Mouse (Mus musculus) kidney, postnatal 0 days (tissue): ENCODE data around the gene Taar7d. TPM values are rescaled to one million over a fixed set of nuclear protein-coding genes. Genes with fewer than 3 reads are reported as not detected.

Experiments
- ATAC-seq: fragments of 200-750 bp; cut with Nextera tagmentation; replicated peaks from 2 replicates; pipeline ENCODE4 v1.8.0; 2017; ENCODE audit warnings: low read depth, moderate number of reproducible peaks, moderate TSS enrichment, moderate library complexity; ENCODE audit not compliant: low FRiP score
- DNase-seq: peaks from one replicate; pipeline ENCODE4 v3.0.0-alpha.2; 2016; ENCODE audit warnings: low spot score
- H3K27ac ChIP-seq: fragments of 300-500 bp; sonication (generic); 2 replicates; pipeline ENCODE4 v1.5.1; 2014; ENCODE audit warnings: mild to moderate bottlenecking
- H3K27me3 ChIP-seq: fragments of 300-500 bp; sonication (generic); 2 replicates; pipeline ENCODE4 v1.6.1; 2014; ENCODE audit warnings: low read length, mixed read lengths; ENCODE audit not compliant: insufficient read depth
- H3K36me3 ChIP-seq: fragments of 300-500 bp; sonication (generic); 2 replicates; pipeline ENCODE4 v1.6.1; 2014; ENCODE audit warnings: low read length, mixed read lengths; ENCODE audit not compliant: insufficient read depth
- H3K4me1 ChIP-seq: fragments of 300-500 bp; sonication (generic); replicated peaks from 2 replicates; pipeline ENCODE4 v1.6.1; 2014; ENCODE audit warnings: antibody characterized with exemption, low read length, mixed read lengths; ENCODE audit not compliant: insufficient read depth
- H3K4me2 ChIP-seq: fragments of 300-500 bp; sonication (generic); 2 replicates; pipeline ENCODE4 v1.6.1; 2014; ENCODE audit warnings: mild to moderate bottlenecking, low read length, moderate library complexity, mixed read lengths
- H3K4me3 ChIP-seq: fragments of 300-500 bp; sonication (generic); replicated peaks from 2 replicates; pipeline ENCODE4 v1.5.1; 2014; ENCODE audit warnings: low read depth, low read length
- H3K9ac ChIP-seq: fragments of 300-500 bp; sonication (generic); 2 replicates; pipeline ENCODE4 v1.6.1; 2014; ENCODE audit warnings: low read depth, low read length
- H3K9me3 ChIP-seq: fragments of 300-500 bp; sonication (generic); replicated peaks from 2 replicates; pipeline ENCODE4 v1.6.1; 2016; ENCODE audit warnings: low read length, inconsistent platforms, mixed read lengths
- CTCF ChIP-seq: IDR thresholded peaks from 2 replicates; pipeline ENCODE4 v1.5.1; 2016; ENCODE audit warnings: antibody characterized with exemption, low read depth, mild to moderate bottlenecking, moderate library complexity
- WGBS: fragments of 180-500 bp; shearing (Covaris S2); extraction: QIAGEN DNeasy Blood & Tissue Kit; methylation state at CpG from one replicate; pipeline ENCODE4 v1.1.7; 2014; 5-methylcytosine and 5-hydroxymethylcytosine counted together
- polyA plus RNA-seq: library from polyadenylated mRNA; unstranded; fragments of >200 nt; fragmentation: Nextera tagmentation; extraction: Ambion mirVana; gene quantifications from 2 replicates; pipeline ENCODE4 v1.2.1, GENCODE M21; 2015

Taar7d gene
- polyA plus RNA-seq: not detected in 2 replicates

DNA sequence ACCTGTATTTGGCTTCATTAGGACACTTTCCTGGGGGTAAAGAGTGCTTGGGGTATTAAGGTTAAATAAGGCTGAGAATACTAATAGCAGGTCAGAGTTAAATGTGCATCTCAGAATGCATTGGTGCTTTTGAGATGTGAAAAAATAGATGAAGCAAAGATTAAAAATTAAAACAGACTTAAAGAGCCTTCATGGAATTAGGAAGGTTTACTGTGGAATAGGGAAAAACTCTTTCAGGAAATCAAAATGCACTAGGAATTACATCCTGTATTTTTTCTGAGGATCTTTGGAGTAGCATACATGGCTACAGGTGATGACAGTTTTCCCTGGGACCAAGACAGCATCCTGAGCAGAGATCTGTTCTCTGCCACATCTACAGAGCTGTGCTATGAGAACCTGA is at the start of gene Taar7d:
Gene Taar7d (plus strand): TSS at position 301 of the 400 bp plus-strand sequence.
- no peak within 1 kb of the TSS for H3K4me3 ChIP-seq
- no peak for TF ChIP-seq CTCF
- H3K27me3 ChIP-seq: no peaks in the 10 kb centered on the region
- H3K4me1 ChIP-seq: no peaks in the 10 kb centered on the region
- H3K36me3 ChIP-seq: no peaks in the 10 kb centered on the region
- H3K4me2 ChIP-seq: no peak within 1 kb of the TSS
- H3K27ac ChIP-seq: no peak within 1 kb of the TSS
- H3K9me3 ChIP-seq: no peaks in the 10 kb centered on the region
- no peak within 1 kb of the TSS for H3K9ac ChIP-seq
- DNase-seq (no peak), ATAC-seq (no peak)

DNA sequence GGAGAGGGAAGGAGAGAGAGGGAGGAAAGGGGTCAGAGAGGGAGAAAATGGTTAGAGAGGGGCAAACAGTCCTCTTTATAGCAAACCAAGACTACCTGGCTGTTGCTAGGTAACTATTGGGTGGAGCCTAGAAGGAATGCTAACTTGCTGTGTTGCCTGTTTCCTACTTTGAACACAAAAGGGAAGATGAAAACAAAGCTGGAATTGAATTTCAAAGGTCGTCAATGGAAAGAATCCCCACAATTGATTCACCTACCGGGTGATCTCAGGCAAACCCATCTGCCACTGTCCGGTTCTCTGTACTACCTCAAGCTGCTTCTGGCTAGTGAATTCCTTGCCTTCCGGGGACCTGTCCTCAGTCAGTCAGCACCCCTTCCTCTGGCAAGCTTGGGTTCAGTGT is 49.1 kb upstream of the Taar7d start:
- DNase-seq: no peak
- no peaks in the 10 kb centered on the region for H3K9me3 ChIP-seq
- H3K4me1 ChIP-seq: no peaks in the 10 kb centered on the region
- no peak overlapping the region for H3K9ac ChIP-seq
- WGBS: 54% methylated on average over 4 of the region's 4 CpGs
- no peak for ATAC-seq
- TF ChIP-seq CTCF: no peak
- H3K36me3 ChIP-seq: no peaks in the 10 kb centered on the region
- H3K4me2 ChIP-seq: no peak overlapping the region
- no peaks in the 10 kb centered on the region for H3K27me3 ChIP-seq
- no peak overlapping the region for H3K4me3 ChIP-seq
- H3K27ac ChIP-seq: no peak overlapping the region

DNA sequence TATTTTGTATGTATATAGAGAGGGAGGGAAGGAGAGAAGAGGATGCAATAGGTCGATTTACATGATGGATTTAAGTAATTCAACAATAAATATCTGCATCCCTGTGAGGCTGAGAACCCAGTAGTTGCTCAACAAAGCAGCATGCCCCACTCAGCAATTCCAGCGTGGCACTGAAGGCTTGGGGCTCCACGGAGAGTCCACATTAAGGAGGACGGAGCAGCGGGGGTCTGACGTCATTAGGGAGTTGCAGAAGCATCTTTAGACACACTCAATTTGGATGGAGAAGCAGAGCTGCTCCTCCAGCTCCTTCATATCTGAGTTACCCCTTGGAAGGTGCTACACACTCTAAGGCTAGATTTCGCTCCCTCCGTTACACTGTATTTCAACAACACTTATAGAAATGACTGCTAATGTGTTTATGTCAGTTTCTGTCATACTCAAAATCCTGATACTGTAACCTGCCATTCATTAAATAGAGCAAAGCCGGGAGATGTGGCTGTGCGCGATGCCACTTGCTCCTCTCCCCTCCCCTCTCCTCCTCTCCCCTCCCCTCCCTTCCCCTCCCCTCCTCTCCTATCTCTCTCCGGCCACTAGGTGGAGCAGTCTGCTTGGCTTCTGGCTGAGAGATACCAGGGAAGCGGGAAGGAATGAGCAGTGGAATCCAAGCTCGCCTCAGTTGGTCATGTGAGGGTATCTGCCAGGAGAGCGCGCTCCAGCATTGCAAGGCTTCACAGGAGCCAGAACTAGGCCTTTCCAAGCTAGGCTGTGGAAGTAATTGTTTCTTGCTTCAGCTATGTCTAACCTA is 47.9 kb upstream of the Taar7d start:
- Histone ChIP-seq H3K9me3 (no peaks in the 10 kb centered on the region), H3K4me1 (no peaks in the 10 kb centered on the region), H3K9ac (no peak overlapping the region), H3K27ac (no peak overlapping the region), H3K4me3 (no peak overlapping the region), H3K4me2 (no peak overlapping the region), H3K27me3 (no peaks in the 10 kb centered on the region), H3K36me3 (no peaks in the 10 kb centered on the region)
- peak; percentile 91 for TF ChIP-seq CTCF
- peak; percentile 89 for DNase-seq
- peak; percentile 66; the same call in 1 of the 2 replicates for ATAC-seq
- WGBS: 51% methylated on average over 16 of the region's 16 CpGs

DNA sequence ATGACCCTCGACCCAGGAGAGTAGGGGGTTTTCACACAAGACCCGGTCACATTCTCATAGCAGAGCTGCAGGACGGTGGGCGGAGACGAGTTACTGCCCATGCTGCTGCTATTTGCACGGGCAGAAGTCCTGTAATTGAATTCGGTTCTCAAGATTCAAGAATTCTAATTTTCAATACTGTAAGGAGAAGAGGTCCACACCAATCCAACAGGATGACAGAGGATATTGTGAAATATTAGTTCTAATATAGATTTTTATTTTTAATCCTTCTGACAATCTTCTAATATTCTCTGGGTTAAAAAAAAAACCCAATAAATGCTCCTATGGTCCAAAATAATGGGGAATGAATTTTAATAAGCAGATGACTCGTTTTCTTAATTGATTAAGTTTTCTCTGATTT is 41.5 kb upstream of the Taar7d start, which contains the start of gene Taar6:
Gene Taar6 (minus strand): TSS at position 101 of the 400 bp plus-strand sequence.
- no peaks in the 10 kb centered on the region for H3K27me3 ChIP-seq
- H3K4me1 ChIP-seq: no peaks in the 10 kb centered on the region
- DNase-seq (no peak), ATAC-seq (no peak)
- no peaks in the 10 kb centered on the region for H3K9me3 ChIP-seq
- 73% methylated on average over 8 of the region's 8 CpGs for WGBS
- no peaks in the 10 kb centered on the region for H3K36me3 ChIP-seq
- H3K27ac ChIP-seq: no peak within 1 kb of the TSS
- TF ChIP-seq CTCF: no peak
- no peak within 1 kb of the TSS for H3K4me3 ChIP-seq
- H3K4me2 ChIP-seq: no peak within 1 kb of the TSS
- no peak within 1 kb of the TSS for H3K9ac ChIP-seq

DNA sequence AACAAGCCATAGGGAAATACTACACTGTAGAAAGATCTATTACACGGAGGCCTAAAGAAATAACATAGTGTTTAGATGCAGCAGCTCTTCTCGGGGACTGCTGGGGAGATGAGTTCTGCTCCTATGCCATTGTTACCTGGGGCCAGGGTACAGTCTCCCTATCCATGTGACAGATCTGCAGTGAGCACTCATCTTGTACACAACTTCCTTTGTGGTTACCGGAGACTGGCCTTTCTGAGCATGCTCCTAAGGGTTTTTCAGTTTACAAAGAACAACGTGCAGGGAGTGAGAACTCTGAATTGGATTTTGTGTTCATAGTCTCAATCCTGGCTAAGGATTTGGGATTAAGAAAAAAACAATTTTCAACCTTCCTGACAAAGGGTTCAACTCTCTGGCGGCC is 40.6 kb upstream of the Taar7d start:
- Histone ChIP-seq H3K36me3 (no peaks in the 10 kb centered on the region), H3K4me1 (no peaks in the 10 kb centered on the region), H3K27ac (no peak overlapping the region), H3K4me3 (no peak overlapping the region), H3K9me3 (no peaks in the 10 kb centered on the region), H3K9ac (no peak overlapping the region), H3K27me3 (no peaks in the 10 kb centered on the region), H3K4me2 (no peak overlapping the region)
- no peak for ATAC-seq
- TF ChIP-seq CTCF: no peak
- no peak for DNase-seq
- WGBS: 79% methylated on average over 5 of the region's 5 CpGs

DNA sequence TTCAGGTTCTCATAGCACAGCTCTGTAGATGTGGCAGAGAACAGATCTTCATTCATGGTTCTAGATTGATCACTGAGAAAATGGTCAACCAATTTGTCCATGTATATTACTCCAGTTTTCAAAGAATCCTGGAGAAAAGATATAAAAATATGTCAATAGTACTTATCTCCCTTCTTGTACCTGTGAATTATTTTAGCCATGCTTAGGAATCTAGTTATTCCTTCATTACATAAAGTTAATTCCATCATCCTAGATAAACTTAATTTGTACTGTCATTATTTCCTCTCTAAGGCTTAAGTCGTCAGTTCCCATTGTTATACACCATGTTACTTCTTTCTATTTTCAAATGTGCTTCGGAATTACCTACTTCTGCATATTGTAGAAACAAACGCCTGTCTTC is 33.6 kb upstream of the Taar7d start, which contains the start of gene Taar7a:
Gene Taar7a (minus strand): TSS at position 101 of the 400 bp plus-strand sequence.
- Histone ChIP-seq H3K27me3 (no peaks in the 10 kb centered on the region), H3K9ac (no peak within 1 kb of the TSS), H3K27ac (no peak within 1 kb of the TSS), H3K4me2 (no peak within 1 kb of the TSS), H3K4me3 (no peak within 1 kb of the TSS), H3K9me3 (no peaks in the 10 kb centered on the region), H3K4me1 (no peaks in the 10 kb centered on the region), H3K36me3 (no peaks in the 10 kb centered on the region)
- WGBS: 83% methylated on average over 3 of the region's 3 CpGs
- ATAC-seq (no peak), DNase-seq (no peak)
- TF ChIP-seq CTCF: no peak
